Mouse (Mus musculus): Measurements from ENCODE around the gene Abcc10. TPM values are rescaled to one million over a fixed set of nuclear protein-coding genes. Genes with fewer than 3 reads are reported as not detected.

Abcc10 gene
- polyA plus RNA-seq (2014; fragmentation: Nextera tagmentation; extraction: Ambion mirVana) = 7.3 and 8.3 TPM in 2 replicates

DNA sequence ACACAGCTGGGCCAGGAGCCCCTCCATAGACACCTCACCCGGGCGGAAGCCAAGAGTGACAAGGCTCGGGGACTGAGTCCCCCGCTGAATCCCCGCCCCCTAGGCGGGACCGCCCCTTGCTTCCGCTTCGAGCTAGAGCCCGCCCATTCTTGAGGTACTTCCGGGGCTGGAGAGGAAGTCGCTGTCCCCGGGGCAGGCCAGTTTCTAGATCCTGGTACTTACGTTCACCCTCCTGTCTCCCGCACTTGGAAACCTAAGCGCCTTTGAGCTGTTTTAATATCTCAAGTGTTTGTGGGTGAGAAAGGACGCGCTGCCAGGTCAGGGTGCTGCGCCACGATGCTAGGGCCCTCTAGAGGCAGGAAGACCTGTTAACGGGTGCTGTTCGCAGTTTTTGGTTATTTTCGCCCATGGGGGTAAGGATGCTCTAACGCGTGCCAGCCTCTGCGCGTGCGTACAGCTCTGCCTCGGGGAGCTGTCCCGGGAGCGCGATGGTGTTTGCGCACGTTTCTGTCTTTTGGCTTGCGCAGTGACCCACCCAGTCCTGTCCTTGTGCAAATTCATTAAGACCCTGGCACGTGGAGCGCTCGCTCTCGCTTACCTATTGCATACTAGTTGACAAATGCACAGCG lies at the start of gene Abcc10:
Abcc10 (minus strand) TSS at position 447 of the 629 bp plus-strand sequence.
- Histone ChIP-seq H3K36me3 (ENCODE audit: control insufficient read depth, insufficient read depth, low read length) (no peaks in the 10 kb centered on the region), H3K4me3 (ENCODE audit: low read depth, low read length) (peak within 1 kb of the TSS; percentile 56), H3K9ac (ENCODE audit: low read length) (peak within 1 kb of the TSS; percentile 75), H3K4me2 (ENCODE audit: low read depth, low read length, severe bottlenecking) (peak within 1 kb of the TSS; percentile 90), H3K4me1 (replicated peaks; ENCODE audit: control insufficient read depth, insufficient read depth, low read length) (no peaks in the 10 kb centered on the region; the same call in 1 of the 2 replicates), H3K27me3 (ENCODE audit: control insufficient read depth, insufficient read depth, low read length) (no peaks in the 10 kb centered on the region), H3K9me3 (ENCODE audit: control insufficient read depth, low read length) (no peaks in the 10 kb centered on the region), H3K27ac (ENCODE audit: low read depth, low read length) (peak within 1 kb of the TSS; percentile 92)
- under 1% methylated on average over 40 of the region's 40 CpGs for WGBS
- ATAC-seq (replicated peaks; ENCODE audit: low FRiP score) (peak; percentile 99), DNase-seq (ENCODE audit: low spot score) (peak; percentile 97)

GRCm38 (mm10) chr17:46371783-46372182 lies 43.6 kb upstream of the Abcc10 start:
- Histone ChIP-seq H3K27ac (ENCODE audit: low read depth, low read length) (no peak overlapping the region), H3K27me3 (ENCODE audit: control insufficient read depth, insufficient read depth, low read length) (no peaks in the 10 kb centered on the region), H3K9me3 (ENCODE audit: control insufficient read depth, low read length) (no peaks in the 10 kb centered on the region), H3K4me1 (replicated peaks; ENCODE audit: control insufficient read depth, insufficient read depth, low read length) (no peaks in the 10 kb centered on the region), H3K4me2 (ENCODE audit: low read depth, low read length, severe bottlenecking) (no peak overlapping the region), H3K36me3 (ENCODE audit: control insufficient read depth, insufficient read depth, low read length) (no peaks in the 10 kb centered on the region), H3K9ac (ENCODE audit: low read length) (no peak overlapping the region), H3K4me3 (ENCODE audit: low read depth, low read length) (no peak overlapping the region)
- no peak for ATAC-seq (replicated peaks; ENCODE audit: low FRiP score)
- DNase-seq (ENCODE audit: low spot score) = no peak
- 80% methylated on average over 3 of the region's 3 CpGs for WGBS

- 80% methylated on average over 8 of the region's 8 CpGs for WGBS
- Histone ChIP-seq H3K4me1 (replicated peaks; ENCODE audit: control insufficient read depth, insufficient read depth, low read length) (no peaks in the 10 kb centered on the region), H3K4me3 (ENCODE audit: low read depth, low read length) (no peak overlapping the region), H3K27me3 (ENCODE audit: control insufficient read depth, insufficient read depth, low read length) (no peaks in the 10 kb centered on the region), H3K36me3 (ENCODE audit: control insufficient read depth, insufficient read depth, low read length) (no peaks in the 10 kb centered on the region), H3K4me2 (ENCODE audit: low read depth, low read length, severe bottlenecking) (no peak overlapping the region), H3K9ac (ENCODE audit: low read length) (no peak overlapping the region), H3K9me3 (ENCODE audit: control insufficient read depth, low read length) (no peaks in the 10 kb centered on the region; the same call in 1 of the 2 replicates), H3K27ac (ENCODE audit: low read depth, low read length) (no peak overlapping the region)
- no peak for DNase-seq (ENCODE audit: low spot score)
- ATAC-seq (replicated peaks; ENCODE audit: low FRiP score) = no peak
Observed at GRCm38 (mm10) chr17:46351026-46351700, 23.0 kb upstream of the Abcc10 start.

- no peak for DNase-seq (ENCODE audit: low spot score)
- WGBS = 89% methylated on average over 7 of the region's 7 CpGs
- Histone ChIP-seq H3K4me2 (ENCODE audit: low read depth, low read length, severe bottlenecking) (no peak overlapping the region), H3K27me3 (ENCODE audit: control insufficient read depth, insufficient read depth, low read length) (no peaks in the 10 kb centered on the region), H3K36me3 (ENCODE audit: control insufficient read depth, insufficient read depth, low read length) (no peaks in the 10 kb centered on the region), H3K4me1 (replicated peaks; ENCODE audit: control insufficient read depth, insufficient read depth, low read length) (no peaks in the 10 kb centered on the region), H3K27ac (ENCODE audit: low read depth, low read length) (no peak overlapping the region), H3K4me3 (ENCODE audit: low read depth, low read length) (no peak overlapping the region), H3K9ac (ENCODE audit: low read length) (no peak overlapping the region), H3K9me3 (ENCODE audit: control insufficient read depth, low read length) (0 out of 2 replicates have a peak, but pooled peaks cover 2% of the 10 kb centered on the region)
- ATAC-seq (replicated peaks; ENCODE audit: low FRiP score) = no peak
Observed at GRCm38 (mm10) chr17:46341208-46341607, 13.1 kb upstream of the Abcc10 start.

- DNase-seq (ENCODE audit: low spot score) (peak; percentile 54), ATAC-seq (replicated peaks; ENCODE audit: low FRiP score) (no peak)
- WGBS = 22% methylated on average over 5 of the region's 5 CpGs
- Histone ChIP-seq H3K9me3 (ENCODE audit: control insufficient read depth, low read length) (no peaks in the 10 kb centered on the region), H3K27me3 (ENCODE audit: control insufficient read depth, insufficient read depth, low read length) (no peaks in the 10 kb centered on the region), H3K36me3 (ENCODE audit: control insufficient read depth, insufficient read depth, low read length) (no peaks in the 10 kb centered on the region), H3K27ac (ENCODE audit: low read depth, low read length) (no peak overlapping the region), H3K4me1 (replicated peaks; ENCODE audit: control insufficient read depth, insufficient read depth, low read length) (no peaks in the 10 kb centered on the region), H3K4me2 (ENCODE audit: low read depth, low read length, severe bottlenecking) (no peak overlapping the region), H3K4me3 (ENCODE audit: low read depth, low read length) (no peak overlapping the region), H3K9ac (ENCODE audit: low read length) (no peak overlapping the region)
Observed at GRCm38 (mm10) chr17:46336475-46336874, 8.3 kb upstream of the Abcc10 start.

- Histone ChIP-seq H3K27ac (ENCODE audit: low read depth, low read length) (peak overlapping the region; percentile 92), H3K4me2 (ENCODE audit: low read depth, low read length, severe bottlenecking) (peak overlapping the region; percentile 90), H3K9me3 (ENCODE audit: control insufficient read depth, low read length) (no peaks in the 10 kb centered on the region), H3K27me3 (ENCODE audit: control insufficient read depth, insufficient read depth, low read length) (no peaks in the 10 kb centered on the region), H3K4me3 (ENCODE audit: low read depth, low read length) (peak overlapping the region; percentile 56), H3K9ac (ENCODE audit: low read length) (peak overlapping the region; percentile 49; the same call in 1 of the 2 replicates), H3K36me3 (ENCODE audit: control insufficient read depth, insufficient read depth, low read length) (no peaks in the 10 kb centered on the region), H3K4me1 (replicated peaks; ENCODE audit: control insufficient read depth, insufficient read depth, low read length) (no peaks in the 10 kb centered on the region; the same call in 1 of the 2 replicates)
- no peak for ATAC-seq (replicated peaks; ENCODE audit: low FRiP score)
- WGBS = 74% methylated on average over 6 of the region's 6 CpGs
- DNase-seq (ENCODE audit: low spot score) = no peak
Observed at GRCm38 (mm10) chr17:46328723-46329122, 571 bp upstream of the Abcc10 start.

DNA sequence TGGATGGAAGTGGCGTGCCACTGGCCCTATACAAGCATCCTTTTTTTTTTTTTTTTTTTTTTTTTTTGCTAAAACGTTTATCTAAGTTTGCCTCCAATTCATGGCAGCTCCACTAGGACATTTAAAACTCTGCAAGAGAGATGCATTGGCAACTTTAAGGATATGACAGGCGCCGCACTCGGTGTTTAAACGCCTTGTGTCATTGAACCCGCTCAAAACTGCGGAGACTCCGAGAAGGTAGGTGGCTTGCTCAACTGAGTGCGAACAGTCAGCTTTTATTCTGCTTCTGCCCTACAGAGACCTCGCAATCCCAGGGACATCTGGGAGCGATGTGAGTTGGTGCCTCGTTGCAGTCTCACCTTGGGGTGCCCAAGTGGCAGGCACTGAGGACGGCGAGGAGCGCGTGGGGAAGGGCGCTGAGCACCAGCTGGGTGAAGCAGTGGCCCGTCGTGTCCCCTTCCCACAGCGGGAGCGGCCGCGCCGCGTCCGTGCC lies 693 bp downstream of the Abcc10 start:
- 3% methylated on average over 27 of the region's 27 CpGs for WGBS
- H3K27ac ChIP-seq (ENCODE audit: low read depth, low read length) = peak overlapping the region; percentile 48; the same call in 1 of the 2 replicates
- H3K4me3 ChIP-seq (ENCODE audit: low read depth, low read length) = peak overlapping the region; percentile 56
- no peaks in the 10 kb centered on the region for H3K9me3 ChIP-seq (ENCODE audit: control insufficient read depth, low read length)
- peak overlapping the region; percentile 90 for H3K4me2 ChIP-seq (ENCODE audit: low read depth, low read length, severe bottlenecking)
- H3K36me3 ChIP-seq (ENCODE audit: control insufficient read depth, insufficient read depth, low read length) = no peaks in the 10 kb centered on the region
- no peak for ATAC-seq (replicated peaks; ENCODE audit: low FRiP score)
- no peaks in the 10 kb centered on the region; the same call in 1 of the 2 replicates for H3K4me1 ChIP-seq (replicated peaks; ENCODE audit: control insufficient read depth, insufficient read depth, low read length)
- peak overlapping the region; percentile 75 for H3K9ac ChIP-seq (ENCODE audit: low read length)
- H3K27me3 ChIP-seq (ENCODE audit: control insufficient read depth, insufficient read depth, low read length) = no peaks in the 10 kb centered on the region
- DNase-seq (ENCODE audit: low spot score) = no peak

- Histone ChIP-seq H3K4me3 (ENCODE audit: low read depth, low read length) (no peak overlapping the region), H3K27me3 (ENCODE audit: control insufficient read depth, insufficient read depth, low read length) (no peaks in the 10 kb centered on the region), H3K4me2 (ENCODE audit: low read depth, low read length, severe bottlenecking) (no peak overlapping the region), H3K9ac (ENCODE audit: low read length) (no peak overlapping the region), H3K9me3 (ENCODE audit: control insufficient read depth, low read length) (no peaks in the 10 kb centered on the region), H3K36me3 (ENCODE audit: control insufficient read depth, insufficient read depth, low read length) (no peaks in the 10 kb centered on the region), H3K27ac (ENCODE audit: low read depth, low read length) (no peak overlapping the region), H3K4me1 (replicated peaks; ENCODE audit: control insufficient read depth, insufficient read depth, low read length) (no peaks in the 10 kb centered on the region)
- DNase-seq (ENCODE audit: low spot score) (no peak), ATAC-seq (replicated peaks; ENCODE audit: low FRiP score) (no peak)
- WGBS = 91% methylated on average over 14 of the region's 14 CpGs
Observed at GRCm38 (mm10) chr17:46322046-46322823, 5.9 kb downstream of the Abcc10 start.
